Comparison of ENCODE assay signal across 9 mouse cellular contexts in the genomic region with DNA sequence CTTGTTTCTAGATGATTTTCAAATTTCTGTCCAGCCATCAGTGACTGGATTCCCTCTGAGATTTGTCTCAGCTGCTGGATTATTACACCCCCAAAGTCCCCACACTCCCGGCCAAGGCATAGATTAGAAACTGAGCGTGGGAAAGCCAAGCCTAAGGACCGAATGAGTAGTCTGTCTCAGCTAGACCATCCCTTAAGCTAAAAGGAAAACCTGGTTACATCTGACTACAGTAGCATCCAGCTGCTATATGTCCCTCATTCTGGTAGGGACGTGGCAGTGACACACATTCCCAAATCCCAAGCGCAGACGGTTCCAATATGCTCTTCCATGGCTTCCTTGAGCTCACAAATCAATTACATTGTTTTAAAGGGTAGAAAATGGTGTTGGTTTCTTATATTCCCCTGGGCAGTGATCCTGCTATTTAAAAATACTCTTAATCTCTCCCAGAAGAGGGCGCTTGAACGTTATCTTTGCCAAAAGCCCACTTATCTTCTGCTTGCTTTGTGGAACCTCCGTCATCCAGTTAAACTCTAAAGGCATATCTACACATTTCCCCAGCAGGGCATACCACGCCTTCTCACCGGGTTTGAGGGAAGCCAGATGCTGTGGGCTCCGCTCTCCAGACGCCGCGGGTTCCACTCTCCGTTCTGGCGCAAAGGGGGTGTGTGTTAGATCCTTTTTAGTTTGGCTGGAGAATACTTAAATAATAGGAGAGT. TPM values are rescaled to one million over a fixed set of nuclear protein-coding genes. Genes with fewer than 3 reads are reported as not detected.
DNase-seq lines count a peak whose midpoint lies in the region; ATAC-seq and TF ChIP-seq lines count a peak whose summit lies in the region.
"Had no signal": no experiment of that assay in that cellular context is flagged by ENCODE, and none has a peak within 500 bp of the region (broad histone marks: within the 10 kb centered on the region; RNA-seq: fewer than 3 reads in every experiment).

No protein-coding gene starts in this region.

- H3K9me3 ChIP-seq in liver, postnatal 0 days (ENCODE audit: low read length): no peaks in the 10 kb centered on the region
- H3K9me3 ChIP-seq in stomach, embryonic 14.5 days (ENCODE audit: control insufficient read depth, low read depth, low read length): no peaks in the 10 kb centered on the region

- intact Hi-C loops in left cerebral cortex, postnatal 25 days (cut with DNase I): loop anchor here (2.0 to 10.0 kb wide), 3 partner anchors 40 to 430 kb away; no protein-coding TSS in a partner anchor
- intact Hi-C loops in left cerebral cortex, postnatal 10 days (cut with DNase I): no loop called here
- intact Hi-C loops in heart, postnatal 14 days (cut with DNase I): loop anchor here (5.0 kb wide), 4 partner anchors 37 to 657 kb away; a partner anchor contains a TSS

- H3K4me3 ChIP-seq in liver, postnatal 0 days (ENCODE audit: low read depth, low read length): no peak overlapping the region
- no peak overlapping the region for H3K4me3 ChIP-seq in stomach, embryonic 14.5 days (ENCODE audit: low read depth, low read length)

- DNase-seq in left cerebral cortex, postnatal 25 days (ENCODE audit: low spot score in 2 of 2): peak; percentile 31 to 78
- DNase-seq in left cerebral cortex, postnatal 10 days (ENCODE audit: extremely low spot score in 1 of 2, low spot score in 2 of 2): no peak
- peak; percentile 30 for DNase-seq in embryo, embryonic 11.5 days (ENCODE audit: low read depth, low spot score)
- peak; percentile 19 to 37 for DNase-seq in heart, postnatal 14 days
- DNase-seq in liver, postnatal 0 days: peak; percentile 35
- no peak for DNase-seq in cerebellum, adult 8-10 months

- peak; percentile 74 for ATAC-seq in liver, postnatal 0 days
- peak; percentile 56; the same call in 1 of the 2 replicates for ATAC-seq in stomach, embryonic 14.5 days (ENCODE audit: insufficient number of reproducible peaks, insufficient read depth, low FRiP score, low read depth)
- no peak for ATAC-seq in monocyte, adult 5-6 weeks (replicated peaks; ENCODE audit: insufficient number of reproducible peaks, low FRiP score, low TSS enrichment, poor library complexity, severe bottlenecking)

- no peaks in the 10 kb centered on the region for H3K36me3 ChIP-seq in liver, postnatal 0 days (replicated peaks; ENCODE audit: insufficient read depth, low read length)
- no peaks in the 10 kb centered on the region for H3K36me3 ChIP-seq in stomach, embryonic 14.5 days (ENCODE audit: control insufficient read depth, insufficient read depth, low read length)

- H3K4me2 ChIP-seq in liver, postnatal 0 days (ENCODE audit: low read depth, low read length): peak overlapping the region; percentile 59
- H3K4me2 ChIP-seq in stomach, embryonic 14.5 days (replicated peaks; ENCODE audit: low read depth, low read length): peak overlapping the region; percentile 17

- 22% methylated on average over 17 of the region's 17 CpGs for WGBS in liver, postnatal 0 days (ENCODE audit: insufficient replicate concordance)
- 22% methylated on average over 17 of the region's 17 CpGs for WGBS in stomach, embryonic 14.5 days

- no peaks in the 10 kb centered on the region for H3K27me3 ChIP-seq in liver, postnatal 0 days (ENCODE audit: insufficient read depth, low read length)
- H3K27me3 ChIP-seq in stomach, embryonic 14.5 days (ENCODE audit: control insufficient read depth, insufficient read depth, low read length): no peaks in the 10 kb centered on the region

- peaks cover 10% of the 10 kb centered on the region; the same call in 1 of the 2 replicates for H3K4me1 ChIP-seq in liver, postnatal 0 days (ENCODE audit: insufficient read depth)
- peaks cover 1% of the 10 kb centered on the region; the same call in 1 of the 2 replicates for H3K4me1 ChIP-seq in stomach, embryonic 14.5 days (ENCODE audit: control insufficient read depth, insufficient read depth, low read length)

- peak; percentile 79 for TF ChIP-seq EP300 in liver, postnatal 0 days (IDR thresholded peaks at IDR 0.05; ENCODE audit: low read depth)

- H3K27ac ChIP-seq in liver, postnatal 0 days (ENCODE audit: low read depth): no peak overlapping the region
- peak overlapping the region; percentile 56; the same call in 1 of the 2 replicates for H3K27ac ChIP-seq in stomach, embryonic 14.5 days (ENCODE audit: low read length)
- H3K27ac ChIP-seq: macrophage had no signal

- H3K9ac ChIP-seq in liver, postnatal 0 days (replicated peaks): no peak overlapping the region
- no peak overlapping the region for H3K9ac ChIP-seq in stomach, embryonic 14.5 days (replicated peaks; ENCODE audit: low read depth, low read length)

- TF ChIP-seq CTCF in liver, postnatal 0 days (IDR thresholded peaks at IDR 0.05; ENCODE audit: low read depth): peak; percentile 62

RNA-seq across cellular contexts. Expression of a gene that starts 46.0 kb away (rescaled TPM):
- not detected for total RNA-seq in left cerebral cortex, postnatal 25 days (2021)
- total RNA-seq in left cerebral cortex, postnatal 10 days (2021): not detected
- total RNA-seq in heart, postnatal 14 days (2021): not detected
- polyA plus RNA-seq in liver, postnatal 0 days (2015; fragmentation: Nextera tagmentation; extraction: Ambion mirVana): 0.04 and 0.06 TPM in 2 replicates
- polyA plus RNA-seq in stomach, embryonic 14.5 days (2014; fragmentation: Nextera tagmentation; extraction: Ambion mirVana): not detected in 2 replicates
- total RNA-seq in monocyte, adult 5-6 weeks (2017): not detected in 3 replicates
- polyA plus RNA-seq: macrophage had no signal

Comparison
In these comparisons a context has a peak if more than half of its experiments do, and no peak if none do; other contexts are left out.
1. DNase-seq: peak in left cerebral cortex, postnatal 25 days (2 of 2), embryo, embryonic 11.5 days (single experiment), heart, postnatal 14 days (2 of 2) and liver, postnatal 0 days (single experiment); none in left cerebral cortex, postnatal 10 days (0 of 2) and cerebellum, adult 8-10 months (single experiment).